Mouse (Mus musculus) adipocyte (in vitro differentiated cells): ENCODE results near the gene Atg2b.

Experiments
- DNase-seq: peaks from one replicate; pipeline ENCODE4 v3.0.0-alpha.2; 2016; ENCODE audit warnings: low spot score

Atg2b gene

DNA sequence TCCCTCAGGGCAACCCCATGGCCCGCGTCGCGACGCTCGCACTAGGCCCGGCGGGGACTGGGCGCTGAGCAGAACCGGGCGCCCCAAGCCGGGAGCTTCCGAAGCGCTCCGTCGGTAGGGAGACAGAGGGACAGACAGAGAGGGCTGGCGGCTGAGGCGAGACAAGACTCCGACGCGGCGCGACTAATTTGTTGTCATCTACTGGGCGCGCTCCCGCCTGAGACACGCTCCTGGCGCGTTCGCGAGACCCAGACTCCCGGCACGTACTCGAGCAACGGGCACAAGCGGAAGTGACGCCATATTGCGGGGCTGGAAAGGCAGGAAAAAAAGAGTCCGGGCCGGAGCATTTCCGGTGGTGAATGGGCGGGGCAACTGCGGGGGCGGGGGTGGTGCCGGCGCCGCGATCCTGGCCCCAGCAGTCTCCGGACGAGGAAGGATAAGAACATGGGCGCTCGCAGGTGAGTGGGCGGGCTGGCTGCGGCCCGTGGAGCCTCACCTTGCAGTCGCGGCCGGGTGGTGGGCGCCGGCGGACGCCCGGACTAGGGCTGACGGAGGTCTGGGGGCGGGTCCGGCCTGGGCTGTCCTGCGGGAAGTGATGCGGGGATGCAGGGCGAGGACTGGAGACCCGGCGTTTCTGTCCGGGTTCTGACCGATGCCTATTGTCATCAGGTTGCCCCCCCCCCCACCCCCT is at the start of gene Atg2b:
TSS of gene Atg2b (minus strand) at position 211 of the 691 bp plus-strand sequence.
- DNase-seq, result peak; percentile 98

DNA sequence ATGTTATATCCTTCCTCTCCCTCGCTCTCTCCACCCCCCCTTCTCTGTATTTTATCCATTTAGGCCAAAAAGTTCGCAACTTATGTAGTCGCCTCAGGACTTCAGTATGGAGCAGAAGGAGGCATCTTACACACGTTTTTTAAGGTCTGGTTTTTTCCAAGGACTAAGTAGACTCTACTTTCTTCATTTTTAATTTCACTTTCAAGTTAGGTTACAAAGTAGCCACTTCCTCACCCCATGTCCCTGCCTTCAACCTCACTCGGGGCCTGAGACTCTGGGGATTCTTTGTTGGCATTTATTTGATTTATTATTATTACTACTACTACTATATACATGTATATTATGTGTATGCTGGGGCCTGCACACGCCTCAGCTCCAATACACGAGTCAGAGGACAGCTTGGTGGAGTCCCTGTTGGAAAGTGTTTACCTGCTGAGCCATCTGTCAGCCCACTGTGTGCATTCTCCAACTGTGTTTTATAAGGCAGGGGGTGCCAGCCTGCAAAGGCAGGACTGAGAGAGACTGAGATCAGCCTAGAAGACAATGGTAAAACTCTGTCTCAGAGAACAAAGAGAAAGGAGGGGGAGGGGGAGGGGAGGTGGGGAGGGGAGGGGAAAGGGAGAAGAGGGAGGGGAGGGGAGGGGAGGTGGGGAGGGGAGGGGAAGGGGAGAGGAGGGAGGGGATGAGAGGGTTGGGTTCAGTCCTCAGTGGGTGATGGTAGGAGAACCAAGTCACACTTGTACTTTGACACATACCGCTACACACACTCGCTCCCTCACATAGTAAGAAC is 48.6 kb upstream of the Atg2b start:
- DNase-seq, result no peak

DNA sequence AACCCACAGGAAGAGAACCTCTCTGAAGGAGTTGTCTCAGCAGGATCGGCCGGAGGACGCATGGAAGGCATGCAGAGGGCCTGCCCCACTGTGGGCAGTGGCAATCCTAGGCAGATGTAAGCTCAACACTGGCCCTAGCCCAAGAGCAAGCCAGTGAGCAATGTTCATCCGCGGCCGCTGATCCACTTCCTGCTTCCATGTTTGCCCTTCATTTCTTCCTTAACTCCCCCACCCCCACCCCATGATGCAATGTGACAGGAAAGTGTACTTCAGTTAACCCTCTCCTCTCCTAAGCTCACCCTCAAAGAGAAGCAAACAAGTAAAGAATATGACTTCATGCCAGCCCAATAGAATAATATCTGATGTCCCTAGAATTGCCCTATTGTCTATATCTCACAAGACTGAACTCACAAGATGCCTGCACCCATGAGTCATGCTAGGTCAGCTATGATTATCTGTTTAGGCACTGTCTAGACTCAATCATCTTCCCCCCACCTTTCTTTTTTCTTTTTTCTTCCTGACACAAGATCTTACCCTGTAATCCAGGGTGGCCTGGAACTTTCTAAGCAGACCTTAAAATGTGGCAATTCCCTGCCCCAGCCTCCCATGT is 45.9 kb upstream of the Atg2b start:
- DNase-seq, result no peak

GRCm38 (mm10) chr12:105727964-105728363 is 43.0 kb upstream of the Atg2b start:
- peak; percentile 73 for DNase-seq

DNA sequence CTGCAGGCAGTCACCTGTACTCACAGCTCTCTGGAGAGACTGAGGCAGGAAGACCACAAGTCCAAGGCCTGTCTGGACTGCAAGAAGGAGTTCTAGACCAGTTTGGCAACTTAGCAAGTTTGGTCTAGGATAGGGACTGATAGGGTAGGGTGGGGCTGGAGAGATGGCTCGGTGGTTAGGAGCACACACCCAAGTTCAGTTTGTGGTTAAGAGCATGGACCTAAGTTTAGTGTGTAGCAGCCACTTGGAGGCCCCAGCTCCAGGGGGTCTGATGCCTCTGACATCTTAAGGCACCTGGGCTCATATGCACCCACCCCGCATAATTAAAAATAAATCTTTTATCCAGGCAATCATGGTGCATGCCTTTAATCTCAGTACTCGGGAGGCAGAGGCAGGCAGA is 42.3 kb upstream of the Atg2b start:
- DNase-seq, result no peak

- no peak for DNase-seq
These were observed 40.7 kb upstream of the Atg2b start for GRCm38 (mm10) chr12:105725736-105726135.

- no peak for DNase-seq
These were observed 39.6 kb upstream of the Atg2b start for GRCm38 (mm10) chr12:105724616-105725015.

GRCm38 (mm10) chr12:105722657-105723056 is 37.6 kb upstream of the Atg2b start:
- DNase-seq, result peak; percentile 73

DNA sequence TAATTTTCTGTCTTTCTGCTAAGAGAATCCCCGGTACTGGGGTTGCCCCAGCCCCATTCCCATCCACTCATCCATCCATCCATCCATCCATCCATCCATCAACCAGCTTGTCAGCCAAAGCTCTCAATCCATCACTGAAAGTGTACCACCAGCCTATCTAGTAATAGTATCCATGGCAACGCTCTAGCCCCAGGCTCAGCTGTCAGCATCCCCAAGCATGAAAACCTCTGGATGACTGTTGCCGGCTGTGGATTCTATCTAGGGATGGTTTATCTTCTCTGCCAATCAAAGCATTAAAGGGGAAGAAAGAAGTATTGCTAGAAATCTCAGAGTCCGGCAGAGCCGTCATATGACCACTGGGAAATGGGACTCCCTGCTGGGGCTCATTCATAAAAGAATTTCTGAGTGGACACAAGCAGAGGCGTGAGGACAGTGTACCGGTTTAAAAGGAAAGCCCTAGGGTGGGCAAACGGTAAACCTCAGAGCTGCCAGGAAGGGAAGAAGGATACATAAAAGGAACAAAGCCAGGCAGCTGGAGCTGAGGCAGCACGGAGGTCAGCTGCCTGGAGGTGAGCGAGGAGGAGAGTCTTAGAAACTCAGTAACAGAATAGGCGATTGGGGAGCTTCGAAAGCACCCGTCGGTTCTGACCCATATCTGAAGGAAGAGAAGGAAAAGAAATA is 36.6 kb upstream of the Atg2b start:
- DNase-seq, result no peak

DNA sequence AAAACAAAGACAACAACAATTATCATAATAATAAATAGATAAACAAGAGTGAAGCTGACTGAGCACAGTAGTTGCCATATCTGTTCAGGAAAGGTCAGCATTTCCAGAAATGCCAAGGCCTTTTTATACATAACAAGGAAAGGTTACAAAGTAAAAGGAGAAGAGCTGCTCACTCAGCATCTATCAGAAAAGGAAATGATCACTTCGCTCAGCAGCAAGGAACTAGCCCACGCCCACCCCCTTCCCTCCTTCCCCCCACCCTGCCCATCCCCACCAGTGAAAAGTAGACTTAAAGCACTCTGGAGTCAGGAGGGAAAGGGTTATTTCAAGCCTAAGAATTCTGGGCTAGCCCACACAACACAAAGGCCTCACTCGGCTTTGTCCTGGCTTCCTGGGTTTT is 35.2 kb upstream of the Atg2b start:
- no peak for DNase-seq

DNA sequence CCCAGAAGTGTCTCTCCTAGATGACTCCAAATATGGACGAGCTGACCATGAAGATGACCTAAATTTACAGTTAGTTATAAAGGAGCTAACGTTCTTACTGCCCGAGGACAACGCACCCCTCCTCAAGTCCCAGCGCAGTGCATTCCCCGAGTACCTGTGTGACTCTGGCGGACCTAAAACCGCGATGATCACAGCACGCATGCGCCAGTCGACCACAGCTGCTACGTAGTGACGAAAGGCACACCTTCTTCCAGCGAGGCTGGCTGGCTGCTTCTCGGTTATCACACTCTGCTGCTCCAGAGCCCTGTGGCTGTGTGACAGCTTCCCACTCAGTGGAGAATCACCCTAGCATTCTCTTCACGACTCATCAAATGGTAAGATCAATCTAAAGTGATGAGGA is 33.6 kb upstream of the Atg2b start:
- no peak for DNase-seq

- no peak for DNase-seq
These were observed 20.9 kb upstream of the Atg2b start, which contains the start of gene Ak7 for GRCm38 (mm10) chr12:105705799-105706487. Gene Ak7 (plus strand): TSS chr12:105705976.

DNA sequence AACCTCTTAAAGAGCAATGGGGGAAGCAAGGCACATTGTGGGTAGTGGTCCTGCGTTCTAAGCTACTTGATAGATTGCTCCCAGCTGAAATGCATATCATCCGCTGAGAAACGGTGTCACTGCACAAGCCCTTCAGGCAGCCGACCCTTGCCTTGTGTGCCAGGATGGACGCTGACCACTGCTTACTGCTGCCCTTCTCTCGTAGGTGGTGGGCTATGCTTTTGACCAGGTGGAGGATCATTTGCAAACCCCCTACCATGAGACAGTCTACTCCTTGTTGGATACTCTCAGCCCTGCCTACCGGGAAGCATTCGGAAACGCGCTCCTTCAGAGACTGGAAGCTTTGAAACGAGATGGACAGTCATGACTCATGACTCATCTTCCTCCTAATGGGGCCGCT is 15.4 kb upstream of the Atg2b start:
- DNase-seq, result no peak

GRCm38 (mm10) chr12:105697104-105697780 is 12.2 kb upstream of the Atg2b start:
- DNase-seq, result no peak

DNA sequence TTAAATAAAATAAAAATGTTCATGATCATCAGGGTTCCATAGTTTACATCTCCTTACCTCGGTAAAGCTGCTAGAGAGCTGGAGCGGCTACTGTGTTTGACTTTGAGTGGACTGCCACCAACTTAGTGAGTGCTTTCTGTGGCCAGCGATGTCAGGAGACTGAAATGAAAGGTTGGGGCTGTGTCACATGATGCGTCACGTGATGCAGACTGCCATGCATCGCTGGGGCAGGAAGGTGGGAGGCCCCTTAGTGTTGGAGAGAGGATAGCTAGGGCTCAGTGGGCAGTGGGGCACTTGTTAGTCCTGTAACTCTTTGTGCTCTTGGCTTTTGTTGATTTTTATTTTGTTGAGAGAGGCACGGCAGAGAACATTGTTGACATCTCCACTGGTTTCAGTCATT is 10.8 kb upstream of the Atg2b start:
- no peak for DNase-seq

DNA sequence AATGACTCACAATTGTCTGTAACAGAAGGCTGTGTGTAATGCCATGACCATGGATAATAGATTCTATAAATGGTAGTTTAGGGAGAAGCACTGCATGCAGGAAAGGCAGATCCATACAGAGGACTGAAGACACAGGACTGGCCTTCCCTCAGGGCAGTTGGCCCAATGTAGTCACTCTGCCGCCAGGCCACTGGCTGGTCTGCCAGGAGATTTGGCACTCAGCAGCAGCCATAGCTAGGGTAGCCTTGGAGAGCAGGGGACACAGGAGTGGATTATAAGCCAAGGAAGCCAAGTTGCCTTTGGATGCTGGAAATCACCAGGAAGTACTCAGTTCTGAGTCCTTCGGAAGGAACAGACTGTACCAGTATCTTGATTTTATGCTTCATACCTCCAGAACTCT is 9.0 kb upstream of the Atg2b start:
- peak; percentile 25 for DNase-seq

DNA sequence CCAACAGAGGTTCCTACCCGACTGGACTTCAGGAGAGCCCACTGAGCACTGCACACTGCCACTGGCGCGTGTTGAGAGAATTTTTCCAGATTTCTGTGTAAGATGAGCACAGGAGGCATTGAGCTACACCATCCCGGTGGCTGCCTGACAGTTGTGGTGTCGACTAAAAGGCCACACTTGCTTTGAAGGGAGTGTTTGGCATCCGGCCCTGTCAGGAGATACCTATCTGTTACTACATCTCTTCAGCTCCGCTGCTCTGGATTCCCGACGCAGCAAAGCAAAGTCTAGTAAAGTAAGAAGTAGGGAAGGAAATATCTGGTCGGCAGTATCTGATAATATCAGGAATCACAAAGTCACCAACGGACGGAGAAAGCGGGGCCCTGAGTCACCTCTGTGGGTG is 4.4 kb upstream of the Atg2b start:
- no peak for DNase-seq

DNA sequence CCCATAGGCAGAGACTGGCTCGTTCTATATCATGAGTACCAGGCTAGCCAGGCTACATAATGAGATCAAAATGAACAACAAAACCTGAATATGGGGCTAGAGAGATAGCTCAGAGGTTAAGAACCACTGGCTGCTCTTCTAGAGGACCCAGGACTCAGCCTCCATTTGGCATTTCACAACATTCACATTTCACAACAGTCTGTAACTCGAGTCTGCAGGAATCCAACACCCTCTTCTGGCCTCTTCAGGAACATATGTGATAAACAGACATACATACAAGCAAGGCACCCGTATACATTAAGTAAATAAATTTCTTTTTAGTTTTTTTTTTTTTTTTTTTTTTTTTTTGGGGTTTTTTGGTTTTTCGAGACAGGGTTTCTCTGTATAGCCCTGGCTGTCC is 3.5 kb upstream of the Atg2b start:
- peak; percentile 70 for DNase-seq

- no peak for DNase-seq
These were observed 2.4 kb upstream of the Atg2b start for GRCm38 (mm10) chr12:105687416-105687815.

- DNase-seq, result no peak
These were observed 1.8 kb upstream of the Atg2b start for GRCm38 (mm10) chr12:105686791-105687190.
